Mouse (Mus musculus) hindbrain, embryonic 11.5 days (tissue): ENCODE results near the gene Ubqln3. TPM values are rescaled to one million over a fixed set of nuclear protein-coding genes. Genes with fewer than 3 reads are reported as not detected.

Experiments
- ATAC-seq: fragments of 200-750 bp; cut with Nextera tagmentation; 2 replicates; pipeline ENCODE4 v1.8.0; 2017; ENCODE audit warnings: mild to moderate bottlenecking, moderate TSS enrichment, moderate library complexity; ENCODE audit not compliant: low FRiP score
- DNase-seq: peaks from one replicate; pipeline ENCODE4 v3.0.0-alpha.2; 2015; ENCODE audit warnings: low spot score
- H3K27ac ChIP-seq: fragments of 300-500 bp; sonication (generic); 2 replicates; pipeline ENCODE4 v1.5.1; 2014; ENCODE audit warnings: mild to moderate bottlenecking, low read depth, low read length
- H3K27me3 ChIP-seq: fragments of 300-500 bp; sonication (generic); 2 replicates; pipeline ENCODE4 v1.6.1; 2014; ENCODE audit warnings: mild to moderate bottlenecking, low read length, moderate library complexity, mixed read lengths; ENCODE audit not compliant: control insufficient read depth, insufficient read depth
- H3K36me3 ChIP-seq: fragments of 300-500 bp; sonication (generic); 2 replicates; pipeline ENCODE4 v1.6.1; 2014; ENCODE audit warnings: mild to moderate bottlenecking, low read length, moderate library complexity, mixed read lengths; ENCODE audit not compliant: control insufficient read depth, insufficient read depth
- H3K4me1 ChIP-seq: fragments of 300-500 bp; sonication (generic); replicated peaks from 2 replicates; pipeline ENCODE4 v1.6.1; 2014; ENCODE audit warnings: low read length, mixed read lengths; ENCODE audit not compliant: control insufficient read depth, insufficient read depth
- H3K4me2 ChIP-seq: fragments of 300-500 bp; sonication (generic); replicated peaks from 2 replicates; pipeline ENCODE4 v1.6.1; 2014; ENCODE audit warnings: mild to moderate bottlenecking, low read depth, low read length
- H3K4me3 ChIP-seq: fragments of 300-500 bp; sonication (generic); 2 replicates; pipeline ENCODE4 v1.5.1; 2014; ENCODE audit warnings: low read depth, low read length
- H3K9ac ChIP-seq: fragments of 300-500 bp; sonication (generic); 2 replicates; pipeline ENCODE4 v1.6.1; 2014; ENCODE audit warnings: low read depth, low read length
- H3K9me3 ChIP-seq: fragments of 300-500 bp; sonication (generic); 2 replicates; pipeline ENCODE4 v1.6.1; 2016; ENCODE audit warnings: low read length; ENCODE audit not compliant: control insufficient read depth
- WGBS: fragments of 180-500 bp; shearing (Covaris S2); extraction: QIAGEN DNeasy Blood & Tissue Kit; methylation state at CpG from one replicate; pipeline ENCODE4 v1.1.7; 2014; 5-methylcytosine and 5-hydroxymethylcytosine counted together
- polyA plus RNA-seq: library from polyadenylated mRNA; unstranded; fragments of >200 nt; fragmentation: Nextera tagmentation; extraction: Ambion mirVana; gene quantifications from 2 replicates; pipeline ENCODE4 v1.2.1, GENCODE M21; 2014

Gene Ubqln3
- polyA plus RNA-seq = not detected in 2 replicates

GRCm38 (mm10) chr7:104143179-104143578, at the start of gene Ubqln3:
Gene Ubqln3, minus strand, starts transcription at chr7:104143279.
- no peak within 1 kb of the TSS for H3K4me3 ChIP-seq
- no peak within 1 kb of the TSS for H3K27ac ChIP-seq
- no peaks in the 10 kb centered on the region for H3K27me3 ChIP-seq
- ATAC-seq = no peak
- no peak within 1 kb of the TSS for H3K4me2 ChIP-seq
- H3K9ac ChIP-seq = no peak within 1 kb of the TSS
- H3K4me1 ChIP-seq = no peaks in the 10 kb centered on the region
- no peaks in the 10 kb centered on the region for H3K9me3 ChIP-seq
- 80% methylated on average over 3 of the region's 3 CpGs for WGBS
- H3K36me3 ChIP-seq = no peaks in the 10 kb centered on the region
- DNase-seq = no peak

- Histone ChIP-seq H3K4me2 (no peak overlapping the region), H3K36me3 (no peaks in the 10 kb centered on the region), H3K27ac (no peak overlapping the region), H3K4me3 (no peak overlapping the region), H3K9me3 (no peaks in the 10 kb centered on the region), H3K4me1 (no peaks in the 10 kb centered on the region), H3K9ac (no peak overlapping the region), H3K27me3 (no peaks in the 10 kb centered on the region)
- ATAC-seq (no peak), DNase-seq (no peak)
- 63% methylated on average over 9 of the region's 9 CpGs for WGBS
Measured at GRCm38 (mm10) chr7:104191275-104191674, 48.2 kb upstream of the Ubqln3 start.

- H3K4me3 ChIP-seq = no peak within 1 kb of the TSS
- WGBS = 91% methylated on average over 2 of the region's 2 CpGs
- H3K27ac ChIP-seq = no peak within 1 kb of the TSS
- H3K36me3 ChIP-seq = no peaks in the 10 kb centered on the region
- no peak within 1 kb of the TSS for H3K4me2 ChIP-seq
- DNase-seq (no peak), ATAC-seq (no peak)
- H3K4me1 ChIP-seq = no peaks in the 10 kb centered on the region
- H3K27me3 ChIP-seq = no peaks in the 10 kb centered on the region
- H3K9ac ChIP-seq = no peak within 1 kb of the TSS
- no peaks in the 10 kb centered on the region for H3K9me3 ChIP-seq
Measured at GRCm38 (mm10) chr7:104183292-104183691, 40.2 kb upstream of the Ubqln3 start, which contains the start of gene Olfr648. Gene Olfr648, minus strand, starts transcription at chr7:104183392.

- ATAC-seq (no peak), DNase-seq (no peak)
- WGBS = 74% methylated on average over 1 of the region's 1 CpGs
- Histone ChIP-seq H3K9me3 (no peaks in the 10 kb centered on the region), H3K4me1 (no peaks in the 10 kb centered on the region), H3K4me2 (no peak overlapping the region), H3K4me3 (no peak overlapping the region), H3K27ac (no peak overlapping the region), H3K36me3 (no peaks in the 10 kb centered on the region), H3K9ac (no peak overlapping the region), H3K27me3 (no peaks in the 10 kb centered on the region)
Measured at GRCm38 (mm10) chr7:104179074-104179473, 36.0 kb upstream of the Ubqln3 start.

GRCm38 (mm10) chr7:104178422-104179054, 35.5 kb upstream of the Ubqln3 start:
- Histone ChIP-seq H3K27me3 (no peaks in the 10 kb centered on the region), H3K27ac (no peak overlapping the region), H3K9ac (no peak overlapping the region), H3K4me2 (no peak overlapping the region), H3K36me3 (no peaks in the 10 kb centered on the region), H3K9me3 (no peaks in the 10 kb centered on the region), H3K4me3 (no peak overlapping the region), H3K4me1 (no peaks in the 10 kb centered on the region)
- WGBS = 77% methylated on average over 5 of the region's 5 CpGs
- DNase-seq (no peak), ATAC-seq (no peak)

- no peak overlapping the region for H3K4me2 ChIP-seq
- no peaks in the 10 kb centered on the region for H3K9me3 ChIP-seq
- H3K27ac ChIP-seq = no peak overlapping the region
- H3K4me1 ChIP-seq = no peaks in the 10 kb centered on the region
- no peaks in the 10 kb centered on the region for H3K27me3 ChIP-seq
- no peak overlapping the region for H3K9ac ChIP-seq
- DNase-seq = no peak
- no peaks in the 10 kb centered on the region for H3K36me3 ChIP-seq
- WGBS = 20% methylated on average over 1 of the region's 1 CpGs
- no peak overlapping the region for H3K4me3 ChIP-seq
- ATAC-seq = peak; percentile 63; the same call in 1 of the 2 replicates
Measured at GRCm38 (mm10) chr7:104175085-104175484, 32.0 kb upstream of the Ubqln3 start.

- ATAC-seq = no peak
- WGBS = 87% methylated on average over 6 of the region's 6 CpGs
Measured at GRCm38 (mm10) chr7:104169634-104170204, 26.6 kb upstream of the Ubqln3 start.

GRCm38 (mm10) chr7:104167105-104167504, 24.0 kb upstream of the Ubqln3 start:
- no peaks in the 10 kb centered on the region for H3K4me1 ChIP-seq
- ATAC-seq = no peak
- H3K27me3 ChIP-seq = no peaks in the 10 kb centered on the region
- no peak overlapping the region for H3K9ac ChIP-seq
- 87% methylated on average over 6 of the region's 6 CpGs for WGBS
- H3K27ac ChIP-seq = no peak overlapping the region
- DNase-seq = no peak
- H3K4me2 ChIP-seq = no peak overlapping the region
- no peaks in the 10 kb centered on the region for H3K9me3 ChIP-seq
- H3K36me3 ChIP-seq = no peaks in the 10 kb centered on the region
- no peak overlapping the region for H3K4me3 ChIP-seq

More at GRCm38 (mm10) chr7:104169634-104170204, 26.6 kb upstream of the Ubqln3 start:
- Histone ChIP-seq H3K4me2 (no peak overlapping the region), H3K9me3 (no peaks in the 10 kb centered on the region), H3K27me3 (no peaks in the 10 kb centered on the region), H3K4me1 (no peaks in the 10 kb centered on the region), H3K9ac (no peak overlapping the region), H3K27ac (no peak overlapping the region), H3K4me3 (no peak overlapping the region), H3K36me3 (no peaks in the 10 kb centered on the region)
- DNase-seq = no peak

- no peak within 1 kb of the TSS for H3K9ac ChIP-seq
- no peaks in the 10 kb centered on the region for H3K27me3 ChIP-seq
- H3K4me2 ChIP-seq = no peak within 1 kb of the TSS
- no peak within 1 kb of the TSS for H3K4me3 ChIP-seq
- DNase-seq (no peak), ATAC-seq (no peak)
- H3K36me3 ChIP-seq = no peaks in the 10 kb centered on the region
- WGBS = 96% methylated on average over 2 of the region's 2 CpGs
- no peaks in the 10 kb centered on the region for H3K9me3 ChIP-seq
- H3K27ac ChIP-seq = no peak within 1 kb of the TSS
- H3K4me1 ChIP-seq = no peaks in the 10 kb centered on the region
Measured at GRCm38 (mm10) chr7:104150456-104150855, 7.4 kb upstream of the Ubqln3 start, which contains the start of gene Ubqlnl. Gene Ubqlnl, minus strand, starts transcription at chr7:104150556.
